Mouse (Mus musculus): ENCODE results near the gene Htr6. TPM values are rescaled to one million over a fixed set of nuclear protein-coding genes. Genes with fewer than 3 reads are reported as not detected.

Htr6 gene
- polyA plus RNA-seq, 1 experiment from 2014 or later = not detected

DNA sequence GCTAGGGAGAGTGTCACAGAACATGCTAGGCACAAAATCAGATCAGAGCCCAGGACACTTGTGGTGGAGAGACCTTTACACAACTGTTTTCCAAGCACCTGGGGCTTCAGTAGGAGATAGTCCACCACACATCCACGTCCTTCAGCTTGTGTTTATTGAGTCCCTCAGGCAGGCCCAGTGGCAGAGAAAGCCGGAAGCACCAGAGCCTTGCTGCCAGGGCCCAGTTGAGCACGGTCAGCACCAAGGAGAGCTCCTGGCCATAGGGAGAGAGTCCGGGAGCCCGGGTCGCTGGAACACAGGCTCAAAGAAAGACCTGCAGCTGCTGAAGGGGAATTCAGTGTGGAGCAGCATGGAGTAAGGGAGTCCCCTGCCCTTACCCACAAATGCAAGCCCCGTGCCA lies 15.8 kb downstream of the Htr6 start:
- Histone ChIP-seq H3K27me3 (replicated peaks) (no peaks in the 10 kb centered on the region), H3K9me3 (no peaks in the 10 kb centered on the region), H3K36me3 (no peaks in the 10 kb centered on the region), H3K9ac (no peak overlapping the region), H3K4me2 (no peak overlapping the region), H3K4me1 (no peaks in the 10 kb centered on the region), H3K27ac (no peak overlapping the region), H3K4me3 (replicated peaks) (no peak overlapping the region)
- WGBS = 7% methylated on average over 7 of the region's 7 CpGs
- no peak for ATAC-seq (ENCODE audit: insufficient read depth, low FRiP score, low read depth)

- no peaks in the 10 kb centered on the region for H3K4me1 ChIP-seq
- no peaks in the 10 kb centered on the region for H3K36me3 ChIP-seq
- no peak overlapping the region for H3K9ac ChIP-seq
- 82% methylated on average over 5 of the region's 5 CpGs for WGBS
- no peaks in the 10 kb centered on the region for H3K27me3 ChIP-seq (replicated peaks)
- no peak overlapping the region for H3K4me2 ChIP-seq
- H3K27ac ChIP-seq = no peak overlapping the region
- ATAC-seq (ENCODE audit: insufficient read depth, low FRiP score, low read depth) = no peak
- H3K4me3 ChIP-seq (replicated peaks) = no peak overlapping the region
- no peaks in the 10 kb centered on the region for H3K9me3 ChIP-seq
Observed at GRCm38 (mm10) chr4:139058029-139058428, 17.3 kb downstream of the Htr6 start.

- Histone ChIP-seq H3K4me1 (no peaks in the 10 kb centered on the region), H3K9ac (no peak overlapping the region), H3K9me3 (no peaks in the 10 kb centered on the region), H3K36me3 (no peaks in the 10 kb centered on the region), H3K4me3 (replicated peaks) (no peak overlapping the region), H3K27me3 (replicated peaks) (no peaks in the 10 kb centered on the region), H3K4me2 (no peak overlapping the region), H3K27ac (no peak overlapping the region)
- ATAC-seq (ENCODE audit: insufficient read depth, low FRiP score, low read depth) = no peak
- 70% methylated on average over 5 of the region's 5 CpGs for WGBS
Observed at GRCm38 (mm10) chr4:139057291-139057690, 18.1 kb downstream of the Htr6 start.

DNA sequence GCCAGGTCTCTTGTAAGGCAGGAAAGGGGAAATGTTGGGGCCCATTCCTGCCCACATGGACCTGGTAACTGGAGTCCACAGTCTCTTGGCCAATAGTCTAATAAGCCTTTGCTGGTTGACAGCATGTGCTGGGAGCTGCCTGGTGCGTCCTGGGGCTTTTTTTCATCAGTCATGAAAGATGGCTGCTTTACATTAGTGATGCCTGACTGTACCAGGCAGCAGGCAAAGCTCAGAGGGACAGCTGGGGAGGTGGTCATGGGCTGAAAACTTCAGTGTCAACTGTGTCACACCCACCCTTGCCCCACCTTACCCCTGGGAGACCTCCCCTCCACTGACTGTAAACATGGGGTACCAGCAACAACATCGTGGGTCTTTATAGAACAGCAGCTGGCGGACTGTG lies 19.6 kb downstream of the Htr6 start:
- Histone ChIP-seq H3K9me3 (no peaks in the 10 kb centered on the region), H3K36me3 (no peaks in the 10 kb centered on the region), H3K9ac (no peak overlapping the region), H3K27ac (no peak overlapping the region), H3K27me3 (replicated peaks) (no peaks in the 10 kb centered on the region), H3K4me2 (no peak overlapping the region), H3K4me3 (replicated peaks) (no peak overlapping the region), H3K4me1 (no peaks in the 10 kb centered on the region)
- 68% methylated on average over 3 of the region's 3 CpGs for WGBS
- ATAC-seq (ENCODE audit: insufficient read depth, low FRiP score, low read depth) = no peak

GRCm38 (mm10) chr4:139055336-139055735 lies 20.0 kb downstream of the Htr6 start:
- WGBS = 88% methylated on average over 4 of the region's 4 CpGs
- H3K36me3 ChIP-seq = no peaks in the 10 kb centered on the region

DNA sequence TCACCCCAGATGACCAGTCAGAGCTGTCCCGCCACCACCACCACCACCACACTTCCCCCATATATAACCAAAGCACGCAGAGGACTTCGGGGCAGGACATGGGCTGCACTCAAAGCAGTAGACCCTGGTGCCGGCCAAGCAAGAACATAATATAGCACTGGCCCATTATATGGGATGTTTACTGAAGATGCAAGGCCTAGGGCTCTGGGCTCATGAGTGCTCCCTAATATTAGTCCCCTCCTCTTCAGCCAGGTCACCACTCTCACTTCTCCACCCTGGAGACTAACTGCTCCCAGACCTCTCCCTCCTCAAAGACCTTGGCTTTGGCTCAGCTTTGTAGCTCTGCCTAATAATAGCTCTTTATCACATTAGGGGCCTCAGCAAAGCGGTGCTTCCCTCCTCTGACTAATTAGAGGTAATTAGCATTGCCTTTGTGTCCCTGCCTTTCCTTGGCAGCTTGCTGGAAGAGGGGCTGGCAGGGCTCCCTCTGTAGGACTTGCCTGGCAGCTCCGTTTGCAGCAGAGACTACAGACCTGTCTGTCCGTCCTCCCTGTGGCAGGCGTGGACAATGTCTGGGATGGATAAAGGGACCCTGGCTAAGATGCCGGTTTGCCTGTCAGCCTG lies 21.0 kb downstream of the Htr6 start:
- ATAC-seq (ENCODE audit: insufficient read depth, low FRiP score, low read depth) = no peak
- WGBS = 50% methylated on average over 9 of the region's 9 CpGs
- no peak overlapping the region for H3K4me3 ChIP-seq (replicated peaks)

More at GRCm38 (mm10) chr4:139055336-139055735, 20.0 kb downstream of the Htr6 start:
- no peak overlapping the region for H3K9ac ChIP-seq
- no peak overlapping the region for H3K4me2 ChIP-seq
- no peak overlapping the region for H3K4me3 ChIP-seq (replicated peaks)
- no peaks in the 10 kb centered on the region for H3K4me1 ChIP-seq
- no peaks in the 10 kb centered on the region for H3K9me3 ChIP-seq
- H3K27me3 ChIP-seq (replicated peaks) = no peaks in the 10 kb centered on the region
- no peak for ATAC-seq (ENCODE audit: insufficient read depth, low FRiP score, low read depth)
- no peak overlapping the region for H3K27ac ChIP-seq

GRCm38 (mm10) chr4:139053391-139053790 lies 22.0 kb downstream of the Htr6 start:
- H3K4me1 ChIP-seq = no peaks in the 10 kb centered on the region

More for the DNA sequence above, 21.0 kb downstream of the Htr6 start:
- Histone ChIP-seq H3K27ac (no peak overlapping the region), H3K27me3 (replicated peaks) (no peaks in the 10 kb centered on the region), H3K36me3 (no peaks in the 10 kb centered on the region), H3K4me2 (no peak overlapping the region), H3K9ac (no peak overlapping the region), H3K9me3 (no peaks in the 10 kb centered on the region), H3K4me1 (no peaks in the 10 kb centered on the region)

GRCm38 (mm10) chr4:139052796-139053195 lies 22.6 kb downstream of the Htr6 start:
- no peaks in the 10 kb centered on the region for H3K9me3 ChIP-seq
- H3K4me3 ChIP-seq (replicated peaks) = no peak overlapping the region
- H3K9ac ChIP-seq = no peak overlapping the region
- no peak overlapping the region for H3K27ac ChIP-seq
- no peak for ATAC-seq (ENCODE audit: insufficient read depth, low FRiP score, low read depth)
- 82% methylated on average over 7 of the region's 7 CpGs for WGBS
- H3K36me3 ChIP-seq = no peaks in the 10 kb centered on the region
- no peak overlapping the region for H3K4me2 ChIP-seq
- no peaks in the 10 kb centered on the region for H3K4me1 ChIP-seq
- no peaks in the 10 kb centered on the region for H3K27me3 ChIP-seq (replicated peaks)

More at GRCm38 (mm10) chr4:139053391-139053790, 22.0 kb downstream of the Htr6 start:
- H3K36me3 ChIP-seq = no peaks in the 10 kb centered on the region
- no peak for ATAC-seq (ENCODE audit: insufficient read depth, low FRiP score, low read depth)
- H3K4me3 ChIP-seq (replicated peaks) = no peak overlapping the region
- H3K27ac ChIP-seq = no peak overlapping the region
- H3K27me3 ChIP-seq (replicated peaks) = no peaks in the 10 kb centered on the region
- H3K9me3 ChIP-seq = no peaks in the 10 kb centered on the region
- WGBS = 37% methylated on average over 5 of the region's 5 CpGs
- H3K9ac ChIP-seq = no peak overlapping the region
- H3K4me2 ChIP-seq = no peak overlapping the region

GRCm38 (mm10) chr4:139048518-139048917 lies 26.9 kb downstream of the Htr6 start:
- no peaks in the 10 kb centered on the region for H3K4me1 ChIP-seq
- H3K9me3 ChIP-seq = no peaks in the 10 kb centered on the region
- H3K27me3 ChIP-seq (replicated peaks) = no peaks in the 10 kb centered on the region
- 76% methylated on average over 6 of the region's 6 CpGs for WGBS
- no peak overlapping the region for H3K4me3 ChIP-seq (replicated peaks)
- H3K27ac ChIP-seq = no peak overlapping the region
- H3K36me3 ChIP-seq = no peaks in the 10 kb centered on the region
- H3K9ac ChIP-seq = no peak overlapping the region
- H3K4me2 ChIP-seq = no peak overlapping the region
- no peak for ATAC-seq (ENCODE audit: insufficient read depth, low FRiP score, low read depth)

DNA sequence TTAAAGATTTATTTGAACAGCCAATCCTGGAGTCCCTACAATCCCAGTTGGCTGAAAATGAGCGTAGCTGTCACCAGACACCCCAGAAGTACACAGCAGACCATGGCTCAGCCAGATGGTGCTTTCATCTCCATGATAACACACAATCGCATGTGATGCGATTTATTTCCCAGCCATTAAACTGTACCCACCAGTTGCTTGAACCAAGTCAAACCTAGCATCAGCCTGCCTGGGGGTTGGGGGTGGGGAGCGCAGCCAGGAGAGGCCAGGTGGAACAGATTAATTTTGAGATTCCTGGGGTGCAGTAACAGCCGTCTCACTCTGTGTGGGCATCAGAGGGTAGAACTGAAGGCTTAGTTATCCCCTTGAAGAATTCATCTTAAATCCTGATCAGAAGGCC lies 29.0 kb downstream of the Htr6 start:
- no peaks in the 10 kb centered on the region for H3K9me3 ChIP-seq
- H3K9ac ChIP-seq = no peak overlapping the region
- no peaks in the 10 kb centered on the region for H3K36me3 ChIP-seq
- 83% methylated on average over 5 of the region's 5 CpGs for WGBS
- no peak overlapping the region for H3K4me3 ChIP-seq (replicated peaks)
- ATAC-seq (ENCODE audit: insufficient read depth, low FRiP score, low read depth) = no peak
- H3K4me2 ChIP-seq = no peak overlapping the region
- H3K4me1 ChIP-seq = no peaks in the 10 kb centered on the region
- no peak overlapping the region for H3K27ac ChIP-seq
- H3K27me3 ChIP-seq (replicated peaks) = no peaks in the 10 kb centered on the region

DNA sequence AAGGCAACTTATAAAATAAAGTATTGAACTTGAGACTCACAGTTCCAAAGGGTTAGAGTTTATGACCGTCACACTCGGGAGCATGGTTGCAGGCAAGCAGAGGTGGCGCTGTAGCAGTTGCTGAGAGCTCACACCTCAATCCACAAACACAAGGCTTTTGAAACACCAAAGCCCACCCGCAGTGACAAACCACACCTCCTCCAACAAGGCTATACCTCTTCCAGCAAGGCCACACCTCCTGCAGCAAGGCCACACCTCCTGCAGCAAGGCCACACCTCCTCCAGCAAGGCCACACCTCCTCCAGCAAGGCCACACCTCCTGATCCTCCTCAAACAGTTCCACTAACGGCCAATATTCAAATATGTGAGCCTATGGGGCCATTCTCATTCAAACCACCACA lies 30.8 kb downstream of the Htr6 start:
- Histone ChIP-seq H3K9me3 (no peaks in the 10 kb centered on the region), H3K4me2 (no peak overlapping the region), H3K27ac (no peak overlapping the region), H3K36me3 (no peaks in the 10 kb centered on the region), H3K27me3 (replicated peaks) (no peaks in the 10 kb centered on the region), H3K4me3 (replicated peaks) (no peak overlapping the region), H3K4me1 (no peaks in the 10 kb centered on the region), H3K9ac (no peak overlapping the region)
- WGBS = 89% methylated on average over 5 of the region's 5 CpGs
- ATAC-seq (ENCODE audit: insufficient read depth, low FRiP score, low read depth) = no peak

GRCm38 (mm10) chr4:139043600-139043999 lies 31.8 kb downstream of the Htr6 start:
- no peak overlapping the region for H3K27ac ChIP-seq
- H3K36me3 ChIP-seq = no peaks in the 10 kb centered on the region
- H3K4me2 ChIP-seq = no peak overlapping the region
- no peaks in the 10 kb centered on the region for H3K4me1 ChIP-seq
- no peaks in the 10 kb centered on the region for H3K27me3 ChIP-seq (replicated peaks)
- H3K9ac ChIP-seq = no peak overlapping the region
- H3K9me3 ChIP-seq = no peaks in the 10 kb centered on the region
- H3K4me3 ChIP-seq (replicated peaks) = no peak overlapping the region
- 78% methylated on average over 2 of the region's 2 CpGs for WGBS
- no peak for ATAC-seq (ENCODE audit: insufficient read depth, low FRiP score, low read depth)

GRCm38 (mm10) chr4:139042611-139043010 lies 32.8 kb downstream of the Htr6 start:
- 0 out of 2 replicates have a peak, but pooled peaks cover 4% of the 10 kb centered on the region for H3K4me1 ChIP-seq
- H3K4me2 ChIP-seq = no peak overlapping the region
- H3K9me3 ChIP-seq = no peaks in the 10 kb centered on the region
- H3K9ac ChIP-seq = no peak overlapping the region
- no peaks in the 10 kb centered on the region for H3K27me3 ChIP-seq (replicated peaks)
- no peak for ATAC-seq (ENCODE audit: insufficient read depth, low FRiP score, low read depth)
- no peak overlapping the region for H3K27ac ChIP-seq
- 75% methylated on average over 5 of the region's 5 CpGs for WGBS
- no peaks in the 10 kb centered on the region for H3K36me3 ChIP-seq
- H3K4me3 ChIP-seq (replicated peaks) = no peak overlapping the region
